Mouse (Mus musculus): ENCODE results near the gene Unc93a. TPM values are rescaled to one million over a fixed set of nuclear protein-coding genes. Genes with fewer than 3 reads are reported as not detected.

The Unc93a gene
- polyA plus RNA-seq, 1 experiment from 2014 or later, result not detected

Other genes starting within 250 kb of the Unc93a start
- 1.2 and 1.7 TPM in 2 replicates for gene Pnldc1, start 221.6 kb downstream of the Unc93a start, polyA plus RNA-seq (2014; fragmentation: Nextera tagmentation; extraction: Ambion mirVana)
- gene Tcp1, start 216.1 kb downstream of the Unc93a start, polyA plus RNA-seq (2014; fragmentation: Nextera tagmentation; extraction: Ambion mirVana), result 440 and 445 TPM in 2 replicates
- 196 and 205 TPM in 2 replicates for gene Mrpl18, start 215.5 kb downstream of the Unc93a start, polyA plus RNA-seq (2014; fragmentation: Nextera tagmentation; extraction: Ambion mirVana)
- gene Acat3, start 191.2 kb downstream of the Unc93a start, polyA plus RNA-seq (2014; fragmentation: Nextera tagmentation; extraction: Ambion mirVana), result 0.13 and 0.70 TPM in 2 replicates
- gene Acat2, start 171.1 kb downstream of the Unc93a start, polyA plus RNA-seq (2014; fragmentation: Nextera tagmentation; extraction: Ambion mirVana), result 38.3 and 56.5 TPM in 2 replicates
- 83.4 and 88.8 TPM in 2 replicates for gene Wtap, start 137.6 kb downstream of the Unc93a start, polyA plus RNA-seq (2014; fragmentation: Nextera tagmentation; extraction: Ambion mirVana)
- 308 and 326 TPM in 2 replicates for gene Sod2, start 125.0 kb downstream of the Unc93a start, polyA plus RNA-seq (2014; fragmentation: Nextera tagmentation; extraction: Ambion mirVana)
- 0.19 TPM in 1 of 2 replicates, not detected in the other for gene Gpr31b, start 79.5 kb downstream of the Unc93a start, polyA plus RNA-seq (2014; fragmentation: Nextera tagmentation; extraction: Ambion mirVana)
- not detected in 2 replicates for gene Tcp10b, start 70.7 kb downstream of the Unc93a start, polyA plus RNA-seq (2014; fragmentation: Nextera tagmentation; extraction: Ambion mirVana)
- gene Smok2a, start 89.4 kb upstream of the Unc93a start, polyA plus RNA-seq (2014; fragmentation: Nextera tagmentation; extraction: Ambion mirVana), result not detected in 2 replicates
- not detected in 2 replicates for gene Smok2b, start 98.4 kb upstream of the Unc93a start, polyA plus RNA-seq (2014; fragmentation: Nextera tagmentation; extraction: Ambion mirVana)
- gene Tcp10c, start 222.8 kb upstream of the Unc93a start, polyA plus RNA-seq (2014; fragmentation: Nextera tagmentation; extraction: Ambion mirVana), result not detected in 2 replicates